Mouse (Mus musculus) spleen, postnatal 4 days (tissue): ENCODE measurements around the gene Irf2.

Experiments
- DNase-seq, 2 experiments: peaks; one replicate each; pipeline ENCODE4 v3.0.0; 2022; ENCODE audit warnings: low spot score in 2 of 2

Irf2 gene

DNA sequence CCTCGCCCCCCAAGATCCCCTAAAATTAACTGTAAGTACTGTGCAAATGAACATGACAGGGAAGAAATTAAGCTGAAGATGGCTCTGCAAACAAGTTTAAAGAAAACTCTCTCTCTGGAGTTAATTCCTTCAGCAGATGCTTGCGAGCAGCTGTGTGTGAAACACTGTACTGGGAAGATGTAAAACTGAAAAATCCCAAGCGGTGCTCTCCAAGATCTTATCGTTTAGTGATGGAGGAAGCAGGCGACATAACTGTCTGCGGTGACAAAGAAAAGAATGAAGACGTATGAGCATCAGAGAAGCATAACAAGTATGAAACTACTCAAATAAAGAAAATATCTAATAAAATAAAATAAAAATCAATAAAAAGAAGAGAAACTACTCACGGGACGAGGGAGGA lies 18.1 kb downstream of the Irf2 start:
- no peak for DNase-seq

DNA sequence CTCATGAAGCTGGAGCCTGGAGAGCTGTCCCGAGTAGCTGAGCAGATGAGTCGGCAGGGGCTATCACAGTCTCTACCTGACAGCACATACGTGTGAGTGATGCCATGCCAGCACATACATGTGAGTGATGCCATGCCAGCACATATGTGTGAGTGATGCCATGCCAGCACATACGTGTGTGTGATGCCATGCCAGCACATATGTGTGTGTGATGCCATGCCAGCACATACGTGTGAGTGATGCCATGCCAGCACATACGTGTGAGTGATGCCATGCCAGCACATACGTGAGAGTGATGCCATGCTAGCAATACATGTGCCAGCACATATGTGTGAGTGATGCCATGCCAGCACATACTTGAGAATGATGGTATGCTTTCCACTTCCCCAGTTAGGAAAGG lies 18.6 kb downstream of the Irf2 start:
- no peak for DNase-seq

DNA sequence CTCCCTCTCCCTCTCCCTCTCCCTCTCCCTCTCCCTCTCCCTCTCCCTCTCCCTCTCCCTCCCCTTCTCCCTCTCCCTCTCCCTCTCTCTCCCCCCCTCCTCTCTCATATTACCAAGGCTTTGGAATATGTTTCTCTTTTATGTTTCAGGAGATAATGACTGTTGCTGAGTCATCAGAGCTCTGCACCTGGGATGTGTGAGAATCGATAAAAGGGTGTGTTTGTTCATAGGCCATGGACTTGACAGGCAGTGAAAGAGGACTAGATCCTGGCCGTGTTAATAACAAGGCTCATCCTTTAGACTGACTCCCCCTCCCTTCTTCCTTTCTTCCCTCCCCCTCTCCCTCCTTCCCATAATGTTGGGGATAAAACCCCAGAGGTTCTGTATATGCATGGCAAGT lies 19.1 kb downstream of the Irf2 start:
- DNase-seq = no peak

DNA sequence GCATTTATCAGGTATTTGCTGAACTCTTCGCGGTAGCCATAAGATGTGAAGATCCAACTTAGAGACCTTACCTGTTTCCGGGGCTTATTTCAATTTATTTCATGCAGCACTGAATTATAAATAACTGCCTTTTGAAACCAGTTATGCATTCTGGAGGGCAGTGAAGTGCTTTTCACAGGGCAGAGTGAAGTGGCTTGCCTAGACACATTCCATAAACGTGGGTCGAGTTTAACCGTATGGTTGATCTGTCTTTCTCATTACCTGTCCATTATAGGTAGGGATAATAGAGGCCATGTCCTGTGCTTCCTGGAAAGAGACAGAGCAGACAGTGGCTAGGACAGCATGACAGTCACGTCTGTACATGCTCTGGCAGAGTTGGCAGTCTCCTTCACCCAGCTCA lies 20.0 kb downstream of the Irf2 start:
- no peak for DNase-seq

DNA sequence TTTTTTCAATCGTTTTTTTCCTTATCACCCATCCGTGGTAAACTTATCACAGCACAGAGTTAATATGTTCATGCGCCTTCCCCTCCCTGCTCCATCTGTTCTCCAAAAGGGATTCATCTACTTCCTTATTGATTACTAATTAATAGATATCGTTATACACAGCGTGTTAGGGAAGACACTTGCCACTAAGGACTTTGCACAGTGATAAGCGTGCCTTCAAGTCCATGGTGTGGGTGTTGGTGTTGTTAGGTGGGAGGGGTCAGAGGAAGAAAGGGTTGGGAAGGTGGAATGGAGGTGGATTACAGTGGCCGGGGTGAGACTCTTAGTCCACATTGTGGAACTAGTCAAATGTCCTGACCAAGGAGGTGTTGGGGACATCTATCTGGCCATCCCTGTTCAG lies 21.2 kb downstream of the Irf2 start:
- DNase-seq = no peak

DNA sequence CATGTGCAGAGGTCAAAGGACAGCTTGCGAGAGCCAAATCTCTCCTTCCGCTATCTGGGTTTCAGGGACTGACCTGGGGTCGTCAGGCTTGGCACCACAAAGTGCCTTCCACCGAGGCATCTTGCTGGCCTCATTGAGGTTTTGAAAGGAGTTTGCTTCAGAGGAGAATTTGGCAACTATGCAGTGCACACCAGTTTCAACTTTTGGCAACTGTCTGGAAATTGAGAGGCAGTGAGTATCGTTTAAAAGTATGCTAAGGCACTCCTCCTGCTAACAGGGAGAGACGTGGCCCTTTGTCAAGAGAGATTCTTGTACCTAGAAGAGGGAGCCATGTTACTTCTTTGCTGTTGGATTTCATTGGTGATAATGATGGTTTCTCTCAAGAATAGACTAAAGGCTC lies 21.9 kb downstream of the Irf2 start:
- no peak for DNase-seq

DNA sequence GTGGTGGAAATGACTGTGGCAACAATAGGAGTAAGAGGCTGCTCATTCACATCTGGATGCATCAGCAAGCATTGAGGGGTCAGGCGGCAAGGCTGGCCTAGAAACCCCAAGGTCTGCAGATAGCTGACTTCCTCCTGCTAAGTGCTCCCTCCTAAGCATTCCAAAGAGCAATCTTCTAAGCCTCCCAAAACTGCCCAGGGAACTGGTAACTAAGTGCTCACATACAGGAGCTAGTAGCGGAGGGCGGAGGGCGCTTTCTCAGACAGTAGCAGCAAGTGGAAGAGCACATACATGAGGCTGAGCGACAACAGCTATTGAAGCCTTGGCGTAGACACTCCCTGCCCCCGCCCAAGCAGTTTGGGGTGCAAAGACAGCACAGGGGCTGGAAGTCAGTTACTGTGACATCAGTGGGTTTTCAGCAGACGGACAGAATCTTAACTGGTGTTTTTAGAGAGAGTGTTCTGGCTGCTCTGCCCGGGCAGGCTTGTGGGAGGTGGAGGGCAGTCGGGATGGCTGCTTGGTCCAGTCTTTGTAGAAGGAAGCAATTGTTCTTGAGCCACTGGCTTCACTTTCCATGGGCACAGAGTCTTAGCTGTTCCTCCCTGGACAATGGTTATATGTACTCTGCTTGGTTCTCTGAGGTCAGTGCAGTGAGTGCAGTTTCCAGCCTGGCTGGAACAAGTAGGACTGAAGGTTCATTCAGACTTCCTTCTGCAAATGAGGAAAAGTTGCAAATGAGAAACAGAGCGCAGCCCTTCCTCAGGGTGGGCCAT lies 30.1 kb downstream of the Irf2 start:
- DNase-seq = no peak

DNA sequence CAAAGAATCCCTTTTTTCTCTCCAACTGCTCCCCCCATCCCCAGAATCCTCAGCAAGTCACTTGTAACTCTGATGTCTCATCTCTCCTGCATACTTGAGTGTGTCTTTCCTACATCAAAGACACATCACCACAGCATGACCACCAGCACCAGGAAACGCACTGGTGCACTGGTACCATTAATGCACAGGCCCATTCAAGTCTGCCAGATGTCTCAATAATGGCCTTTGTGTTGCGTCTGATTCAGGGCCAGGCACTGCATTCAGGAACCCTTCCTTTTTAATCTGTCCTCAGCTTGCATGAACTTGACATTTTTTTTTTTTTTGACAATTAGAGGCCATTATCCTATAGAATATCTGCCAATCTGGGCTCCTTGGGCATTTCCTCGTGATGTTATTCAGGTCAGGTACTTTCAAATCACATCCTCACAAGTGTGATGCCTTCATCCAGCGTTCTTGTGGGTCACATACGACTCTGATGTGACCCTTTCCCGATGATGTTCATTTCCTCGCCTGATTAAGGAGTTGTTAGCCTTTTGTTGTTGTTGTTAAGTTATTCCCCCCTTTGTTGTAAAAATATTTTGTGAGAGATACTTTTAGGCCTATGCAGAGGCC lies 31.5 kb downstream of the Irf2 start:
- DNase-seq = no peak

DNA sequence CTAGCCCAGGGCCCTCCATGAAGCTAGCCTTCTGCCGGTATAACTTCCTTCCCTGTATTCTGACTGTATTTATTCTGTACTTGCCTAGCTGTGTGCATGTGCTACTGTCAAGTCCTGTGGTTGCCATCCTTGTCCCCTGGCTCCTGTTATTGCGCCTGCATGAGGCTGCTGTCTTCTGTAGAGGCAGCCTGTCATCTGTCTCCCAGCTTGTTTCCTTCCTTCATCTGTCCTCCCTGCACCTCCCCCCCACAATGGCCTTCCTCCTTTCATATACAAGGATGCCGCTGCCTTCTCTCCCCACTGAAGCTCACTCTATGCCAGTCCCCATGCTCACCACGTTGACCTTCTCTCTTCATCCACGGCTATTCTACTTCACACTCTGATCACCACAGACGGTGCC lies 33.3 kb downstream of the Irf2 start:
- no peak for DNase-seq

DNA sequence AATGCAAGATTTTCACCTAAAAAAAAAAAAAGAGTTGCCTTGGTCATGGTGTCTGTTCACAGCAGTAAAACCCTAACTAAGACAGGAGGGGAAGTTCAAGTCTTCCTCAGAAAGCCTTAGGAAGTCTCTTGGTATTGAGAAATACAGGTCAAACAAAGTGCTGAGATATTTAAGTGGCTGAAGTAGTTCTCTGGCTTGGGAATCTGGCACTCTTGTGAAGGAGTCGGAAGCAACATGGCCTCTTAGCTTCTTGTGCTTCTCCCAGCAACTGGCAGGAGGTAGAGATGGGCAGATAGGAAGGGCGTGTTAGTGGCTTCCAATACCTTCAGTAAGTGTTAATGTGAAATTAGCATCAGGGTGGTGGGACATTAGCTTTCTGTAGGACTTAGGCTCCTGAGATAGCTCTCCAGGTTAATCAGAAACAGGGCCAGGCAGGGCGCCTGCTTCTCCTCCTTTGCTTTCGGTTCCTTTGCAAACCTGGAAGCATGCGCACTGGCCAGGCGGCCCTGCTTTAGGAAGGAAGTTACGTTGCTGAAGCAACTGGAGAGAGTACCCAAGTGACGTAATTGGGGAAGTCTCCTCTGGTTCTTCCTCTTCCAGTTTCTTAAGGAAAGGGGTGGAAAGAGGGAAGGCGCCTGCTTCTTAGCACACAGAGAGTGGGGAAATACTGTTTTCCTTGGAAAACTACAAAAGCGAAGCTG lies 38.4 kb downstream of the Irf2 start:
- peak in 1 of 2 experiments; percentile 57 for DNase-seq

DNA sequence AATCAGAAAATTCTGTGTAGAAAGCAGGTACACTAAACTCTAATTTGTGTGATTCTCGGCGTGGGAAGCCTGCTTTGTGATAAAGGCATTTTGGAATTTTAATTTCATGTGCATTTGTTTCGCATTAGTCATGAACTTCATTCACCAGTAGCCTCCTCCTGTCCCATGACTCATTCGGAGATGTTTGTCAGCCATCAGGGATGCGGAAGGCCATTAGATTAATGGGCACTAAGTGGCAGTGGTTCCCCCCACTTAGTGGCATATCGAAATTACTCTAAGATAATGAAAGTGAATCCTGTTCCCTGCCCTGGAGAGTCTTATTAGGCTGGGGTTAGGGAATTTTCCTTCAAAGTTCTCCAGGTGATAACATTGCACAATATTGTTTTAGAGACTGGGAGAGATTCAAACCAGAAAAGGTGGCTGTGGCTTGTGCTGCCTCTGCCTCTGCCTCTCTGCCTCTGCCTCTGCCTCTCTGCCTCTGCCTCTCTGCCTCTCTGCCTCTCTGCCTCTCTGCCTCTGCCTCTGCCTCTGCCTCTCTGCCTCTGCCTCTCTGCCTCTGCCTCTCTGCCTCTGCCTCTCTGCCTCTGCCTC lies 41.6 kb downstream of the Irf2 start:
- DNase-seq = no peak

DNA sequence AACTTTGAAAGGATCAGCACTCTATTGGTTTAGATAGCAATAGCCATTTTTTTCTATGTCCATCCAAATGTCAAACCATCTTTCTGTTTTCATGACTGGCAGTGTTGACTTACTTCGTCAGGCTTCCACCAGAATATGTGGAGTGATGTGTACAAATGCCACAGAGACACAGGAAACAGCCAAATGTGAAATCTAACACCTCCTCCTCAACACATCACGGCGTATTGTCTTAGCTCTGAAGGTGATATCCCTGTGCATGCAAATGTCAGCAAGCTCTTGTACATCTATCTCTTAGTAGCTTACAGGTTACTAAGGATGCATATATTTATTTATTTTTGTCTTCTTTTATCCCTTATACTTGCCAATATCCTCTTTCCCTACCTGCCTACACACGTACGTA lies 42.7 kb downstream of the Irf2 start:
- DNase-seq = no peak

DNA sequence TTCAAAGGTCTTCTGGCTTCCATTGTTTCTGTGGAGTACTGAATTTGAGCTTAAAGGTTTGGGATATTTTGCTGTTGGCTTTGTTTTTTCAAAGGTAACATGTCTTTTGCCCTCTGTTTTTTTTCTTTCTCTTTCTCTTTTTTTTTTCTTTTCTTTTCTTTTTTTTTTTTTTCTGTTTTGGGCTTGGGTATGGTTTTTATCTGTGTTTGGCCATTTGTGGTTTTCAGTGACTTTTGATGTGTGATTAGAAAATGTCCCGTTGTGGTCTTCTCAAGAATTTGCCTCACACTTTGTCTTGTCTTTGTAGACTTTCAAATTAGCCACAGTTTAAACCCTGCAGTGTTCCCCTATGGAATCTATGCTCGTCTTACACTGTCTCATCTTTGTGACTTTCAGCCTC lies 45.5 kb downstream of the Irf2 start:
- DNase-seq = no peak

DNA sequence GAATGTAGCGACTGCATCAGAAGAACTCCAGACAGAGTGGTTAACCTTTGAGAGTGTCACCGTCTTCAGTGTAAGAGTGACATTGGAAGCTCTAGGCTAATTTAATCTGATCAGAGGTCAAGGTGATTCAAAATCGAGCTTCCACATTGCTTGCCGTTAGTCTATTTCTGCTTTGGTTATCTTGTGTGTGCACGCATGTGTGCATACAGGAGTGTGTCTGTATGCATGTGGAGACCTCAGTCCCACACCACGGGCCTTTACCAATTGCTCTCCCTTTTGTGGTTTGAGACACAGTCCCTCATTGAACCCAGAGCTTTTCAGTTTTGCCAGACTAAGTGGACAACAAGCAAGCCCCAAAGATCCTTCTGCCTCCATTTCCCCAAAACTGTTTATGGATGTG lies 46.4 kb downstream of the Irf2 start:
- DNase-seq = no peak

DNA sequence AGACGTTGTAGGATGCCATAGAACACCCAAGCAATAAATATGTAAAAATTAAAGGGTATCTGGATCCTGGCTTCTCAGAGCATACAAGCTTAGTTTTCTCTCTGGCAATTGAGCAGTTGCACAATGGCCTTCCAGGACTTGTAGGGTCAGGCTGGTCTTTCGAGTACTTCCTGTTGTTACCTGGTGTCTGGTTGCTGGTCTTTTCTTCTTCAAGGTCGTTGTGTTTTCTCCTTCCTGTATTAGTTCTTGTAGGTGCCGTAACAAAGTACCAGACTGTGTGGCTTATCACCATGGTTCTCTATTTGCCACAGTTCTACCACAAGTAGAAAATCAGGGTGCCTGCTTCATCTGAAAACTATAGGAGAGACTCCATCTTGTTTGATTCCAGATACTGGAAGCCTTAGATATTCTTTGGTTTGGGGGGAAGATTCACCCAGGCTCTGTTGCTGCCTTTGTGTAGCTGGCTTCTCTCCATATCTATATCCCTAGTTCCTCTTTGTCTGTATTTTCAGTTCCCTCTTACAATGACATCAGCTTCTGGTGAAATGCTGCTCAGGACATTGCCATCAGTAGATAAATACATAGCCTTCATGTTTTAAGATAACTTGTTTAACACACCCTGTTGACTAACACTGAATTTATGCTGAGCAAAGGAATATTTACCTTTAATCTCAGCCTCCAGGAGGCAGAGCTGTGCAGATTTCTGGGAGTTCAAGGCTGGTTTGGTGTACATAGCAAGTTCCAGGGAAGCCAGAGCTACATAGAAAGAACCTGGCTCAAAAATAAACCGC lies 49.8 kb downstream of the Irf2 start:
- DNase-seq = no peak

DNA sequence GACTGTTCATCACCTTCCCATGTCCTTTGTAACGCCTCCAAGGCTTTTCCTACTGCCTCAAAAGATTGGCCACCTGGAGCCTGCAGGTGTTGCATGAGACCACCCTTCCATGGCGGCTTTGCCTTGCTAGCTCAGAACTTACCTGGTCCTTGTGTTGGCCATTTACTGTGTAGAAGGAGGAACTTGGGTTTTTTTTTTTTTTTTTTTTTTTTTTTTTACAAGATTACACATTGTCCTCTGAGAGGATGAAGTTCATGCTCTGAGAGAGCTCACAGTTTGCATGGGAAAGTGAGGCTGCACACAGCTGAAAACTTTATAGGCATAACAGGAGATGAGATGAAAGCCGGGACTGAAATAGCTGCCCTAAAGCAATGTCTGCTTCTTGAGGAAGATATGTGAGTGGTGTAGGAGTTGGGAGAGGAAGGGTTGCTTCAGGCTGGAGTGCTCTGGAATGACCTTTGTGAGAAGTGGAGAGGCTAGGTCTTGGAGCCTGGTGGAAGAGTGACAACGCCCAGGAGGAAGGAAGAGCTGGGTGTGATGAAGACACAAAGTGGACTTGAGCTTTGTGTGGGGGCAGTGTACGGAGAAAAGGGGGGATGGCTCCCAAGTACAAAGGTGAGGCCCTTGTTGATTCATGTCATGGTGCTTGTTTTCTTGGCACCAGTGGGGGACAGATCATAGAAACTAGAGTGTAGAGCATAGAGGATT lies 52.3 kb downstream of the Irf2 start:
- no peak for DNase-seq

DNA sequence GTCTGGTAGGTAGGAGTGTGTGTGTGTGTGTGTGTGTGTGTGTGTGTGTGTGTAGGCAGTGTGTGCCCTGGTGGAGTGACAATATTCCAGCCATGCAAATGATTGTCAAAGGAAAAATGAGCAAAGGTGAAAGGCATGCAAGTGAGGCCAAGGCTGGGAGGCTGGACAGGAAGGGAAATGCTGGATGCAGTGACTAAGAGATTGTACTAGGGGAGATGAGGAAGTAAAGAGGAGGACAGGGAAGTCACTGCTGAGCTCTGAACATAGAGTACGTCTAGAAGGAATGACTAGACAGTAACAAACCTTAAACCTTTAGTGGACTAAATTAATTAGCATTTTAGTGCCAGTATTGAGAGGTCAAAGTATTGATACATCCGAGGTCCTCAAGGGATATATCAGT lies 53.1 kb downstream of the Irf2 start:
- DNase-seq = no peak

DNA sequence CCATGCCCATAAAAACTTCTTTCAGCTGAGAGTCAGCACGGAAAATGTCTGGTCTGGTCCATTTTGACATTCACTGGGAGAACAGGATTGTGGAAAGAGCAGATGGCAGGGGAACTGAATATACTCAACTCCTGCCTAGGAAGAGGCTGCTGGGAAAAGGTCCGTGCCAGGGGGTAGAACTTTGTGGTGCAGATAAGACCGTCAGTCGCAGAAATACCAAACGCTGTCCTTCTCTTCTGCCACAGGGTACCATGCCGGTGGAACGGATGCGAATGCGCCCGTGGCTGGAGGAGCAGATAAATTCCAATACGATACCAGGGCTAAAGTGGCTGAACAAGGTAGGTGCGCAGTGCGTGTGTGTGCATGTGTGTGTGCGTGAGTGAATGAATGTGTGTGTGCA lies 53.7 kb downstream of the Irf2 start:
- no peak for DNase-seq

DNA sequence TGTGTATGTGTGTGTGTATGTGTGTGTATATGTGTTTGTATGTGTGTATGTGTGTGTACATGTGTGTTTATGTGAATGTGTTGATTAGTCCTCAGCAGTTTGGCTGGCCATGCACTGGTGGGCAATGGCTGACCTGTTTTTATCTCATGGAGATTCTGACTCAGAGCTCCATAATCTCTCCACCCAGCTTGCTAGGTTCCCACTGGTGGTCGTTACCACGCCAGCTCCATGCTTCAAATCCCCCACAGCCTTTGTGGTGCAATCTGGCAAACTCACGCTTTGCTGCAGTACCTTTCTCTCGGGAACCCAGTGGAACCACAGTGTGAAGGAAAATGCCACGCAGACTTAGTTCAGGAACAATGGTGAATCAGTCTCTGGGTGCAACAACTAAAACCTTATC lies 54.8 kb downstream of the Irf2 start:
- DNase-seq = no peak

DNA sequence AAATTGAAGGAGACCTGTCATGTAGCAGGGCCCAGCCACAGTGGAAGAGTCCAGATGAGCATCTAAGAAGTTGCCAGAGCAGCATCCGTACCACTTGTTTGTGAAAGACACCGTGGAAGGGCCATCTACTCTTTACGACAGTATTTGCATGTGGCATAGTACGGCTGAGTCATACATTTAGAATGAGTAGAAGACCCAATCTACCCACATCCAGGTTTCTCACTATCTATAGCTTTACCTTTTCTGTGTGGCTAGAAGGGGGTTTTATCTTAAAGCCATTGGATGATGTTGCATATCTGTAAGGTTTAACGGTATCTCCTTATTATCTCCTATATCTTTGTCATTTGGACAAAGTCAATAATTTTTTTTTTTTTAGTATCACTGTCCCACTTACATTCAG lies 59.7 kb downstream of the Irf2 start:
- no peak for DNase-seq

DNA sequence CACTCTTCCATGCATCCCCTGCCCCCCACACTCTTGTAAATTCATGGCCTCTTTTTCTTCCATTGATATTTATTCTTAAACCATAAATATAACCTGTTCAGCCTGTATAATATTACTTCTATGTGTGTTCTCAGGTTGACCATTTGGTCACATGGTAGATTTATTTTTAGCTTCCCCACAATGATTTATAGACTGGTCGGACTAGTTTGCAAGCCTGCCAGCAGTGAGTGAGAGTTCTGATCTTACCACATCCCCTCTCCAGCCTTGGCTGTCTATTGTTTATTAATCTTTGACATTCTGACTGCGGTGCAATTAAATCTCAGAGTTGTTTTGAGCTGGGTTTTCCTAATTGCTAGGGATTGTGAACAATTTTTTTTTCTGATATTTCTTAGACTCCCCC lies 60.2 kb downstream of the Irf2 start:
- no peak for DNase-seq
